Mouse (Mus musculus) ovary, adult 10 weeks (tissue): ENCODE data around the gene Pcf11. TPM values are rescaled to one million over a fixed set of nuclear protein-coding genes. Genes with fewer than 3 reads are reported as not detected.

Experiments
- polyA plus RNA-seq: library from polyadenylated mRNA; stranded (reverse); fragments of 350-450 nt; fragmentation: Illumina TruSeq; extraction: RNeasy Lipid Tissue Mini Kit (QIAGEN cat#74804); gene quantifications from one replicate; pipeline ENCODE4 v1.2.3, GENCODE M21; 2014

The Pcf11 gene
- polyA plus RNA-seq, result 88.5 TPM

DNA sequence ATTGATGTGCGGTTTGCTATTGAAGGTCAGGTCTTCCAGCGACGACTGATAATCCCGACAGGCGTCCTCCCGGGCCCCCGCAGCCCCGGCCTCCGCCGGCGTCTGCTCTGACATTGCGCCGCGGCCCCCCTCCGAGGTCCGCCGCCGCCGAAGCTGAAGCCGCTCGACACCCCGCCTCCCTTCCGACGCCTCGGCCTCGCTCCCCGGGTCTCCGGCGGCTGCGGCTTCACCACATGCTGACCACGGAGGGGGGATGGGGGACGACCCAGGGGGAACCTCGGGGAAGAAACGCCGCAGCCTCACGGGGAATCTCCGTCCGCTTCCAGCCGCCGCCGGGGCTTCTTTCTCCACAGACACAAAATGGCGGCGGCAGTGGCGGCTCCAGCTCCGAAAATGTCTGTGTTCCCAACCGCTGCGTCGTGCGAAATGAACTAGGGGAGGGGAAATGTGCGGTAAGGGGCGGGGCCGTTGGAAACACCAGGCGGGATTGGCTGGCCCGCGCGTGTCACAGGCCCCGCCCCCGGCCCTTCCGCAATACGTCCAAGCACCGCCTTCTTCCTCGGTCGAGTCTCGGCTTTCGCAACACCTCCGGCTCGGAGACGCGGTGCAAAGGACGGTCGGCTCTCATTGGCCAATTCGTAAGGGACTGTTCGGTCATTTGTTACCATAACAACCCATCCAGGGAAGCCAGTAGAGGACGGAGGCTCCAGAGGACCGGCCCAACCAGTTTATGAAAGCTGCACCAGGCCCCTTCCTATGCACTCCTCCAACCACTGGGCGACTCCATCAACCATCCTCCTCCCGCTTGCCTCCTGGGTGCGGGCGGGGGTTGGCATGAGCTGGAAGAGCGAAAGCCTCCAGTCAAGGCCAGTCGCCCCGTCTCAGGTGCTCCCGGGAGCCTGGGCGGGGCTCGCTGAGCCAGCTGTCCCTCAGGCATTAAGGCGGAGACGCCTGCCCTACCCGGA is at the start of gene Pcf11:
Gene Pcf11 (minus strand): TSS at position 428 of the 965 bp plus-strand sequence.

DNA sequence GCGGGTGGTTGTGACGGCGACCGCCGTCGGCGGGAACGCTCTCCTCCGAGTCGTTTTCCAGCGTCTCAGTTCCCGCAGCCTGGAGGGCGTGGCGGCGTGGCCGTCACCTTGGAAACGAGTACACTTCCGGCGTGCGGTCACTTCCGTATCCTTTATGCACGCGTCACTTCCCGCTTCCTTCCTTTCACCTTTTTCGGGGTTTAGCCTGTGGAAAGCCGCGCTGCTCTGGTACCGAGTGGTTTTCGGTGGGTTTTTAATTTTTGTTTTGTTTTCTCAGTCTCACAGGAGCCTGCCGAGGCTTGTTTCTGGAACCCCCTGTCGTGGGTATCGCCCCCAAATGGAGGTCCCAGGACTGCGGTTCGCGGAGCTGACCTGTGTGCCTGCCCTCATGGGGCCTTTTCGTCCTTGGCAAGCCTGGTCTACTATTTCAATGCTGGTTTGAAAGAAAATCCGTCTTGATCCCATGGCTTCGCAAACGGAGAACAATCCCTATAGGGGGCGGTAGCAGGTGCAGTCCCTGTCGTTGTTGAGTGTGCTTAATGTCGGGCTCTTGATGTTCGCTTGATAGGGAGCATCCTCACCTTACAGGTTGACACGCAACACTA is 32.6 kb downstream of the Pcf11 start, which contains the start of gene Ankrd42:
Gene Ankrd42 (minus strand): TSS at position 122 of the 605 bp plus-strand sequence.

Other genes starting within 250 kb of the Pcf11 start
- 110 TPM for gene Ccdc90b, start 108.8 kb downstream of the Pcf11 start, polyA plus RNA-seq
- gene Ankrd42, start 32.8 kb downstream of the Pcf11 start, polyA plus RNA-seq, result 9.1 TPM
- 9.0 TPM for gene Rab30, start 71.7 kb upstream of the Pcf11 start, polyA plus RNA-seq
- gene Ddias, start 204.3 kb upstream of the Pcf11 start, polyA plus RNA-seq, result 28.4 TPM
- 32.6 TPM for gene Prcp, start 204.5 kb upstream of the Pcf11 start, polyA plus RNA-seq